Mouse (Mus musculus) embryonic facial prominence, embryonic 11.5 days (tissue): Measurements from ENCODE around the gene Actn4. TPM values are rescaled to one million over a fixed set of nuclear protein-coding genes. Genes with fewer than 3 reads are reported as not detected.

Source experiments
- ATAC-seq: fragments of 200-750 bp; cut with Nextera tagmentation; replicated peaks from 2 replicates; pipeline ENCODE4 v1.8.0; 2017; ENCODE audit warnings: low read depth; ENCODE audit not compliant: insufficient number of reproducible peaks, low FRiP score, low TSS enrichment
- DNase-seq: peaks from one replicate; pipeline ENCODE4 v3.0.0-alpha.2; 2015; ENCODE audit warnings: low spot score
- H3K27ac ChIP-seq: fragments of 300-500 bp; sonication (generic); replicated peaks from 2 replicates; pipeline ENCODE4 v1.5.1; 2014; ENCODE audit warnings: mild to moderate bottlenecking, low read depth, low read length, control low read depth
- H3K27me3 ChIP-seq: fragments of 300-500 bp; sonication (generic); 2 replicates; pipeline ENCODE4 v1.6.1; 2014; ENCODE audit warnings: mild to moderate bottlenecking, low read length, moderate library complexity, mixed read lengths; ENCODE audit not compliant: control insufficient read depth, insufficient read depth
- H3K36me3 ChIP-seq: fragments of 300-500 bp; sonication (generic); replicated peaks from 2 replicates; pipeline ENCODE4 v1.6.1; 2014; ENCODE audit warnings: low read depth, mild to moderate bottlenecking, low read length, moderate library complexity, mixed read lengths; ENCODE audit not compliant: control insufficient read depth, insufficient read depth
- H3K4me1 ChIP-seq: fragments of 300-500 bp; sonication (generic); 2 replicates; pipeline ENCODE4 v1.6.1; 2014; ENCODE audit warnings: low read length, mixed read lengths; ENCODE audit not compliant: control insufficient read depth, insufficient read depth
- H3K4me2 ChIP-seq: fragments of 300-500 bp; sonication (generic); 2 replicates; pipeline ENCODE4 v1.6.1; 2014; ENCODE audit warnings: low read depth, mild to moderate bottlenecking, control low read depth, low read length, moderate library complexity
- H3K4me3 ChIP-seq: fragments of 300-500 bp; sonication (generic); 2 replicates; pipeline ENCODE4 v1.5.1; 2014; ENCODE audit warnings: low read depth, low read length, control low read depth
- H3K9ac ChIP-seq: fragments of 300-500 bp; sonication (generic); replicated peaks from 2 replicates; pipeline ENCODE4 v1.6.1; 2014; ENCODE audit warnings: mild to moderate bottlenecking, control low read depth, low read length
- H3K9me3 ChIP-seq: fragments of 300-500 bp; sonication (generic); replicated peaks from 2 replicates; pipeline ENCODE4 v1.6.1; 2016; ENCODE audit warnings: mild to moderate bottlenecking, low read length, inconsistent platforms, mixed read lengths; ENCODE audit not compliant: control insufficient read depth
- WGBS: fragments of 180-500 bp; shearing (Covaris S2); extraction: QIAGEN DNeasy Blood & Tissue Kit; methylation state at CpG from one replicate; pipeline ENCODE4 v1.1.7; 2014; 5-methylcytosine and 5-hydroxymethylcytosine counted together
- polyA plus RNA-seq: library from polyadenylated mRNA; unstranded; fragments of >200 nt; fragmentation: Nextera tagmentation; extraction: Ambion mirVana; gene quantifications from 2 replicates; pipeline ENCODE4 v1.2.1, GENCODE M21; 2014

Actn4 gene
- polyA plus RNA-seq, 1 experiment from 2014 or later = 190 TPM

DNA sequence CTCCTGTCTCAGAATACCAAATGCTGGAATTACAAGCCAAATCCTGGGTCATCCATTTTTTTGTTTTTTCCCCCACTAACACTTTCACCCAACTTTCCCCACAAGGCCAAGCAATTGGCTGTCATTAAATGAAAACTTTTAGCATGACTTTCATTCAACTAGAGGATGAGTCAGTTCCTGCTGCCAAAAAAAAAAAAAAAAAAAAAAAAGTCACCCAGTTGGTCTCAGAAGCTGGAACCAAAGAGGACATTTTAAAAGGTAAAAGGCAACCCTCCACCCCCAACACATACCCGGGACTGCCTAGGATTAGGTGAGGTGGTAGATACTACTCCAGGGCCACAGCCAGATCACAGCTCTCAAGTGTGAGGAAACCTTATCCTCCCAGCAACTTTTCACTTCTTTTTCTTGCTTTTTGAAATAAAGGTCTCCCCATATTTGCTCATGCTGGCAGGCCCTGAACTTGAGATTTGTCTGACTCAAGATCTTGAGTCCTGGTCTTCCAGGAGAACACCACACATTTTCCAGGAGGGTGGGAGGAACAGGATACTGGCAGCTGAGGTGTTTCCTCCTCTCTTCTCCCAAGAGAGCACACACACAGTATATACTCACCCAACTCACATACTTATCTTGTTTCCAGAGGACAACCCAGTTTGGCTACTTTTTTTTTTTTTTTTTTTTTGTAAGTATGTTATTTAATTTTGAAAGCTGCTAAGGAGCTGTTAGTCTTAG is 4.0 kb downstream of the Actn4 start:
- 61% methylated on average over 1 of the region's 1 CpGs for WGBS
- DNase-seq = no peak
- H3K27ac ChIP-seq = no peak overlapping the region
- no peak overlapping the region for H3K4me3 ChIP-seq
- H3K27me3 ChIP-seq = no peaks in the 10 kb centered on the region
- no peaks in the 10 kb centered on the region for H3K9me3 ChIP-seq
- ATAC-seq = no peak
- no peak overlapping the region for H3K4me2 ChIP-seq
- no peak overlapping the region for H3K9ac ChIP-seq
- H3K36me3 ChIP-seq = no peaks in the 10 kb centered on the region
- H3K4me1 ChIP-seq = peaks cover 14% of the 10 kb centered on the region

DNA sequence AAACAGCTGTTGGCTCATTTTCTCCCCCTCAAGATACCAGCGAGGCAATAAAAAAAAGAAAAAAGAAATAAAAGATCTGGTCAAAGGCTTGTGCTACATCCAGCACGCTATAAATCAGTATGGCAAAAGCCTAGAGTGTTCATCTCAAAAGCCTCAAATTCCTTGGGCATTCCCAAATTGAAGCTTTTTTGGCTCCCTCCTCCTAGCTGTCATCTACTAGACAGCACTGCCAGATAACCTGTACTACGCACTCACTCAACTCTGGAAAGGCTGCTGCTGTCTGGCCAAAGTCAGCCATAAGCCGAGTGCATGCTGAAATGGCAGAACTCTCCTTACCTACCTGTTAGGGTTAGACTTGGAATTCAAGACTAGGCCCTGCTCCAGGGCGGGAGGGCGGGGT is 4.9 kb downstream of the Actn4 start:
- DNase-seq (no peak), ATAC-seq (no peak)
- no peak overlapping the region for H3K4me2 ChIP-seq
- H3K4me3 ChIP-seq = no peak overlapping the region
- no peaks in the 10 kb centered on the region for H3K27me3 ChIP-seq
- H3K27ac ChIP-seq = no peak overlapping the region
- H3K9ac ChIP-seq = no peak overlapping the region
- H3K9me3 ChIP-seq = no peaks in the 10 kb centered on the region
- WGBS = 88% methylated on average over 6 of the region's 6 CpGs
- peaks cover 14% of the 10 kb centered on the region for H3K4me1 ChIP-seq
- H3K36me3 ChIP-seq = no peaks in the 10 kb centered on the region

DNA sequence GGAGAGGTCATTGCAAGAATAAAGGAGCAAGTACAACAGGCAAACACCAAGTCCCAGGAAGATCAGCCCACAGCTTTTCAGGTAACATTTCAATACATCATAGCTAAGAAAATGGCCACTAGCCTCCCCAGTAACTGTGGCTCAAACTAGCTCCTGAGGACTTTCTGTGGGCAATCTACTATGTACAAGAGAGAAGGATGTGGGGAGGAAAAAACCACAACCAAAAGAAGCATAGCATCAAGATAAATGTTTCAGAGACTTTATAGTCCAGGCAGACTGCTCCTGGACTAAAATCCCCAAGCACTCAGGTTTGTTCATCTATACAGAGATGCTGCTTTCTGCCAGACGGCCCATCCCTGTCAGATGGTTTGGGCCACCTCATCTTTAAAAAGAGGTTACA is 5.9 kb downstream of the Actn4 start:
- Histone ChIP-seq H3K36me3 (no peaks in the 10 kb centered on the region), H3K4me3 (no peak overlapping the region), H3K9me3 (no peaks in the 10 kb centered on the region), H3K9ac (no peak overlapping the region), H3K27me3 (no peaks in the 10 kb centered on the region), H3K27ac (no peak overlapping the region), H3K4me2 (no peak overlapping the region), H3K4me1 (peaks cover 20% of the 10 kb centered on the region)
- ATAC-seq (no peak), DNase-seq (no peak)
- WGBS = 77% methylated on average over 1 of the region's 1 CpGs

DNA sequence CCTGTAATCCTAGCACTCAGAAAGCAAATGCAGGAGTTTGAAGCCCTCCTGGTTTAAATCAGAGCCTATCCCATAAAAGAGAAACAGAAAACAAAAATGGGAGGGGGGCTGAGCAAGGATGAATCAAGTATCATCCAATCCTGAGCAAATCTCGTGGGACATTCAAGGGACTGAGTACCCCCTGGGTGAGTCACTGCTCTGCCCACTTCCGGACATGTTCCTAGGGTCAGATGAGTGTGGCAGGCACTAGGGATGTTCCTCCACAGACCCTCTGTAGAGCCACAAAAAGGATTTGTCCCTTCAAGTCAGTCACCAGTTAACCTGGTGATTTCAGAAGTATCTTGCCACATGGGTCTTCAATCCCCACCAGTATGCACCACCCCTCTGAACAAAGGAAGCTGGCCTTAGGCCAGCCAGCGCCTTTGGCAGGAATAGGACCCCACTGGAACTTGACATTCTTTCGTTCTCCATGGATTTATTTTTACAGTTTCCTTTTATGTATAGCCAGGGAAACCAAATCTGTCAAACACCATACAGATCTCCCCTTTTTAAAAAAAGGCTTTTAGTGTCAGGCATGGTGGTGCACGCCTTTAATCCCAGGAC is 6.7 kb downstream of the Actn4 start:
- H3K4me2 ChIP-seq = no peak overlapping the region
- 65% methylated on average over 5 of the region's 5 CpGs for WGBS

GRCm38 (mm10) chr7:28954773-28955172 is 7.4 kb downstream of the Actn4 start:
- Histone ChIP-seq H3K4me2 (no peak overlapping the region), H3K4me3 (no peak overlapping the region), H3K27me3 (no peaks in the 10 kb centered on the region), H3K4me1 (peaks cover 19% of the 10 kb centered on the region), H3K27ac (no peak overlapping the region), H3K9me3 (no peaks in the 10 kb centered on the region), H3K9ac (no peak overlapping the region), H3K36me3 (no peaks in the 10 kb centered on the region)
- ATAC-seq = no peak
- DNase-seq = no peak
- 73% methylated on average over 4 of the region's 4 CpGs for WGBS

More for the DNA sequence above, 6.7 kb downstream of the Actn4 start:
- Histone ChIP-seq H3K4me3 (no peak overlapping the region), H3K9ac (no peak overlapping the region), H3K9me3 (no peaks in the 10 kb centered on the region), H3K27me3 (no peaks in the 10 kb centered on the region), H3K27ac (no peak overlapping the region), H3K4me1 (peaks cover 20% of the 10 kb centered on the region), H3K36me3 (no peaks in the 10 kb centered on the region)
- DNase-seq (no peak), ATAC-seq (no peak)

- ATAC-seq (peak; percentile 42; the same call in 1 of the 2 replicates), DNase-seq (peak; percentile 61)
- H3K4me2 ChIP-seq = no peak overlapping the region
- no peaks in the 10 kb centered on the region for H3K27me3 ChIP-seq
- H3K36me3 ChIP-seq = no peaks in the 10 kb centered on the region
- H3K4me3 ChIP-seq = no peak overlapping the region
- peaks cover 17% of the 10 kb centered on the region; the same call in 1 of the 2 replicates for H3K4me1 ChIP-seq
- peak overlapping the region; percentile 37 for H3K27ac ChIP-seq
- WGBS = 15% methylated on average over 2 of the region's 2 CpGs
- H3K9me3 ChIP-seq = no peaks in the 10 kb centered on the region
- H3K9ac ChIP-seq = 0 out of 2 replicates have a peak overlapping the region, but pooled peaks have one; percentile 11
Measured at GRCm38 (mm10) chr7:28953476-28954376, 8.4 kb downstream of the Actn4 start.

- 46% methylated on average over 3 of the region's 3 CpGs for WGBS
- ATAC-seq (no peak), DNase-seq (no peak)
- H3K4me3 ChIP-seq = no peak overlapping the region
- no peaks in the 10 kb centered on the region for H3K27me3 ChIP-seq
- no peaks in the 10 kb centered on the region for H3K9me3 ChIP-seq
- no peaks in the 10 kb centered on the region for H3K36me3 ChIP-seq
- H3K4me1 ChIP-seq = peaks cover 17% of the 10 kb centered on the region; the same call in 1 of the 2 replicates
- peak overlapping the region; percentile 56 for H3K27ac ChIP-seq
- H3K9ac ChIP-seq = no peak overlapping the region
- no peak overlapping the region for H3K4me2 ChIP-seq
Measured at GRCm38 (mm10) chr7:28952786-28953185, 9.4 kb downstream of the Actn4 start.
